ENCODE assay signal across 19 mouse cellular contexts in the genomic region with DNA sequence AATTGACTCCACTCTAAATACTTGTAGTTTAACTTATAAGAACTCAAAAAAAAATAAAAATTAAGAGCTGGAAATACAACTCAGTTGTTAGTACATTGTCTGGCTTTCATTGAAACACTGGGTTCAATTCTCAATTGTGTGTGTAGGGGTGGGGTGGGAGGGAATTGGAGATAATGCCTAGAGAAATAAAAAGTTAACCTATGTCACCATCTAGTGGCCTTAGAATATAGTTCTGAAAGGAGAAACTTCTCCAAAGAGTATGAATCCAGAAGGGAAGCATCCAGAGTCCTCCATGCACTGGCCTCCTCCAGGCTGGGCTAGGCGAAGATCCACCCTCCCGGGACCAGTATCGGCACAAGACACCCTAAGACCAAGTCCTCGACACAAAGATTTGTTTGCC. TPM values are rescaled to one million over a fixed set of nuclear protein-coding genes. Genes with fewer than 3 reads are reported as not detected.
A peak's percentile ranks its signal among the peaks of the same experiment; 100 is the strongest.
DNase-seq lines count a peak whose midpoint lies in the region; ATAC-seq and TF ChIP-seq lines count a peak whose summit lies in the region.
"Had no signal": no experiment of that assay in that cellular context is flagged by ENCODE, and none has a peak within 500 bp of the region (broad histone marks: within the 10 kb centered on the region; RNA-seq: fewer than 3 reads in every experiment).

No protein-coding gene starts in this region.

- no peaks in the 10 kb centered on the region for H3K36me3 ChIP-seq in hindbrain, postnatal 0 days (ENCODE audit: insufficient read depth, low read length)
- H3K36me3 ChIP-seq in hindbrain, embryonic 13.5 days, result 0 out of 2 replicates have a peak, but pooled peaks cover 1% of the 10 kb centered on the region

- H3K9me3 ChIP-seq in hindbrain, postnatal 0 days (ENCODE audit: low read length), result no peaks in the 10 kb centered on the region
- no peaks in the 10 kb centered on the region for H3K9me3 ChIP-seq in hindbrain, embryonic 13.5 days
- H3K9me3 ChIP-seq: forebrain, embryonic 10.5 days had no signal

- TF ChIP-seq CTCF in hindbrain, postnatal 0 days (IDR thresholded peaks at IDR 0.05; ENCODE audit: low read depth), result peak; percentile 41

- H3K4me1 ChIP-seq in hindbrain, postnatal 0 days (ENCODE audit: insufficient read depth, low read length), result no peaks in the 10 kb centered on the region
- peaks cover 5% of the 10 kb centered on the region for H3K4me1 ChIP-seq in hindbrain, embryonic 13.5 days (replicated peaks)

- no peak overlapping the region for H3K4me2 ChIP-seq in hindbrain, postnatal 0 days (ENCODE audit: low read depth, low read length)
- H3K4me2 ChIP-seq in hindbrain, embryonic 13.5 days, result no peak overlapping the region
- H3K4me2 ChIP-seq: midbrain, embryonic 11.5 days had no signal

- H3K27ac ChIP-seq in hindbrain, postnatal 0 days, result no peak overlapping the region
- H3K27ac ChIP-seq in hindbrain, embryonic 13.5 days, result no peak overlapping the region
- H3K27ac ChIP-seq: forebrain, embryonic 10.5 days had no signal

- no peak for ATAC-seq in hindbrain, postnatal 0 days
- no peak for ATAC-seq in hindbrain, embryonic 13.5 days (ENCODE audit: low FRiP score)

- no peak overlapping the region for H3K9ac ChIP-seq in hindbrain, postnatal 0 days (replicated peaks; ENCODE audit: low read length)
- H3K9ac ChIP-seq in hindbrain, embryonic 13.5 days, result no peak overlapping the region

- WGBS in hindbrain, postnatal 0 days, result 68% methylated on average over 4 of the region's 4 CpGs
- 77% methylated on average over 4 of the region's 4 CpGs for WGBS in hindbrain, embryonic 13.5 days

- no peaks in the 10 kb centered on the region for H3K27me3 ChIP-seq in hindbrain, postnatal 0 days (ENCODE audit: insufficient read depth, low read length)
- H3K27me3 ChIP-seq in hindbrain, embryonic 13.5 days, result no peaks in the 10 kb centered on the region

- DNase-seq in hindbrain, postnatal 0 days (ENCODE audit: low spot score), result peak; percentile 73
- DNase-seq in 3T3-L1 (ENCODE audit: low read depth, low spot score) (peak; percentile 51), A20 (ENCODE audit: low read depth, low spot score) (peak; percentile 23)
- peak; percentile 18 for DNase-seq in embryo, embryonic 10 days (ENCODE audit: low spot score)
- DNase-seq in right cerebral cortex, postnatal 10 days (ENCODE audit: low spot score in 2 of 2), result no peak
- DNase-seq in spleen, postnatal 36 days (ENCODE audit: low spot score in 2 of 2), result no peak
- DNase-seq: adrenal gland, postnatal 14 days; gastrocnemius, postnatal 25 days; heart, postnatal 10 days; kidney, adult 11 months; lung, postnatal 10 days; right cerebral cortex, postnatal 14 days had no signal

- H3K4me3 ChIP-seq in hindbrain, postnatal 0 days (ENCODE audit: low read length), result no peak overlapping the region
- no peak overlapping the region for H3K4me3 ChIP-seq in hindbrain, embryonic 13.5 days
- H3K4me3 ChIP-seq: forebrain, embryonic 10.5 days had no signal

RNA-seq across cellular contexts. Expression of gene Nipsnap3b, which starts 2.5 kb away (rescaled TPM):
- 96.6 and 97.0 TPM in 2 replicates for total RNA-seq in hindbrain, postnatal 0 days (2014; rRNA removed)
- polyA plus RNA-seq in hindbrain, postnatal 0 days (2015; fragmentation: Nextera tagmentation; extraction: Ambion mirVana), result 151 and 159 TPM in 2 replicates
- 172 and 173 TPM in 2 replicates for polyA plus RNA-seq in hindbrain, embryonic 13.5 days (2015; fragmentation: Nextera tagmentation; extraction: Ambion mirVana)

RNA-seq across cellular contexts. Expression of gene Nipsnap3a, which starts 20.1 kb away (rescaled TPM):
- total RNA-seq in hindbrain, postnatal 0 days (2014; rRNA removed), result not detected in 2 replicates
- polyA plus RNA-seq in hindbrain, postnatal 0 days (2015; fragmentation: Nextera tagmentation; extraction: Ambion mirVana), result not detected in 2 replicates
- polyA plus RNA-seq in hindbrain, embryonic 13.5 days (2015; fragmentation: Nextera tagmentation; extraction: Ambion mirVana), result not detected in 2 replicates
- total RNA-seq: adrenal gland, postnatal 14 days; gastrocnemius, postnatal 25 days; heart, postnatal 10 days had no signal
- polyA plus RNA-seq: cortical plate, adult 2 months; forebrain, embryonic 10.5 days; limb, embryonic 11.5 days; midbrain, embryonic 11.5 days; neural tube, embryonic 14.5 days; stomach, embryonic 14.5 days had no signal

RNA-seq across cellular contexts. Expression of gene Olfr270, which starts 44.8 kb away (rescaled TPM):
- total RNA-seq in hindbrain, postnatal 0 days (2014; rRNA removed), result not detected in 2 replicates
- not detected in 2 replicates for polyA plus RNA-seq in hindbrain, postnatal 0 days (2015; fragmentation: Nextera tagmentation; extraction: Ambion mirVana)
- not detected in 2 replicates for polyA plus RNA-seq in hindbrain, embryonic 13.5 days (2015; fragmentation: Nextera tagmentation; extraction: Ambion mirVana)
- total RNA-seq: adrenal gland, postnatal 14 days; gastrocnemius, postnatal 25 days; heart, postnatal 10 days had no signal
- polyA plus RNA-seq: cortical plate, adult 2 months; forebrain, embryonic 10.5 days; limb, embryonic 11.5 days; midbrain, embryonic 11.5 days; neural tube, embryonic 14.5 days; stomach, embryonic 14.5 days had no signal

Comparison
In these comparisons a context has a peak if more than half of its experiments do, and no peak if none do; other contexts are left out.
1. DNase-seq: peak in hindbrain, postnatal 0 days (single experiment), 3T3-L1 (single experiment), A20 (single experiment) and embryo, embryonic 10 days (single experiment); none in right cerebral cortex, postnatal 10 days (0 of 2) and spleen, postnatal 36 days (0 of 2).